Mouse (Mus musculus): ENCODE results near the gene Tll1. TPM values are rescaled to one million over a fixed set of nuclear protein-coding genes. Genes with fewer than 3 reads are reported as not detected.

Gene Tll1
- 0.20 TPM for polyA plus RNA-seq (2017; shearing (Covaris generic))

DNA sequence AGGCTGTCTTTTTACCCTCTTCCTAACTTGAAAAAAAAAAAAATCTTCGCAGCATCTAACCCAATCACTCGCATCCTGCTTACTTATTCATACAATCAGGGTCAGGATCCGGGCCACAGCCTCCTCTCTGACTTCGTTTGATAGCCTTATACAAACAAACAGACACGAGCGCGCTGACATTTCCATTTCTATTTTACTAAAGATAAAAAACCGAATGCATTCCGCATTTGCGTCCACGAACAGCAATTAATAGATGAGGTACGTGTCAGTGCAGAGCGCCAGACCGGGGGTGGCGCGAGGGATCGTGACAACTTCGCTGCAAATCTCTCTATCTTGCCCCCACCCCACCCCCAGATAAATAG is at the start of gene Tll1:
Tll1 (minus strand) TSS at position 248 of the 362 bp plus-strand sequence.

